Mouse (Mus musculus) liver, postnatal 0 days (tissue): Measurements from ENCODE around the gene Ppp3cb.
"Not testable (repeated sequence)": the region's sequence is repeated elsewhere in the genome, so short reads cannot be mapped to it uniquely, and the experiment has no call there.

Experiments
- CTCF ChIP-seq: sonication (generic); IDR thresholded peaks from 2 replicates; pipeline ENCODE4 v1.5.1; 2016; ENCODE audit warnings: antibody characterized with exemption, low read depth
- EP300 ChIP-seq: IDR thresholded peaks from 2 replicates; pipeline ENCODE4 v1.6.1; 2016; ENCODE audit warnings: antibody characterized with exemption, low read depth, mild to moderate bottlenecking

- TF ChIP-seq CTCF, EP300: not testable (repeated sequence)
Measured at GRCm38 (mm10) chr14:20573196-20573595, 26.8 kb upstream of the Ppp3cb start.
